Comparison of ENCODE assay signal across 10 mouse cellular contexts in the genomic region with DNA sequence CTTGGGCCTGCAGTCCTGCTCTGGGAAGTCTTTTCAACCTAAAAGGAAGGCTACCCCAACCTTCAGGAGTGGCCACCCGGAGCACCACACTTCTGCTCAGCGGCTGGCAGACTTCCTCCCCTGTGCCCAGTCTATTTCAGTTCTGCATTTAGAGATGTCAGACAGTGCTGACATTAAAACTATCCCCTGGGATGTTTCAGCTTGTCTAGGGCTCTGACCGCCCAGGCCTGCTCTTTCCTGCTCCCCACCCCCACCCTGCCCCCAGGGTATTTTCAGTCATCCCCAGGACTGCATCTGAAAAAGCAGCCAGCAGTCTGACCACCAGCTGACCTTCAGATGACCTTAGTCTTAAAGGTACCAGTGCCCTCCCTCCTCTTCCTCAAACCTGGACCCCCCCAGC. TPM values are rescaled to one million over a fixed set of nuclear protein-coding genes. Genes with fewer than 3 reads are reported as not detected.
DNase-seq lines count a peak whose midpoint lies in the region; ATAC-seq and TF ChIP-seq lines count a peak whose summit lies in the region.
"Had no signal": no experiment of that assay in that cellular context is flagged by ENCODE, and none has a peak within 500 bp of the region (broad histone marks: within the 10 kb centered on the region; RNA-seq: fewer than 3 reads in every experiment).

No protein-coding gene starts in this region.

- no peak overlapping the region for H3K9ac ChIP-seq in forebrain, embryonic 13.5 days
- H3K9ac ChIP-seq in liver, embryonic 12.5 days, result no peak overlapping the region
- no peak overlapping the region for H3K9ac ChIP-seq in liver, embryonic 11.5 days (ENCODE audit: low read depth, low read length)
- H3K9ac ChIP-seq: lung, embryonic 14.5 days had no signal

- H3K4me3 ChIP-seq in forebrain, embryonic 10.5 days, result no peak overlapping the region
- H3K4me3 ChIP-seq in forebrain, embryonic 13.5 days, result no peak overlapping the region
- no peak overlapping the region for H3K4me3 ChIP-seq in liver, embryonic 12.5 days
- no peak overlapping the region for H3K4me3 ChIP-seq in liver, embryonic 11.5 days (ENCODE audit: low read depth, low read length)
- peak overlapping the region; percentile 5; the same call in 1 of the 2 replicates for H3K4me3 ChIP-seq in G1E (ENCODE audit: low read depth, low read length)

- TF ChIP-seq CTCF in G1E (IDR thresholded peaks at IDR 0.05; ENCODE audit: low read depth, low read length), result no peak

- no peak overlapping the region for H3K4me2 ChIP-seq in forebrain, embryonic 13.5 days
- H3K4me2 ChIP-seq in liver, embryonic 12.5 days, result no peak overlapping the region
- H3K4me2 ChIP-seq in liver, embryonic 11.5 days, result no peak overlapping the region
- H3K4me2 ChIP-seq: lung, embryonic 14.5 days had no signal

- H3K4me1 ChIP-seq in forebrain, embryonic 10.5 days, result peaks cover 18% of the 10 kb centered on the region
- H3K4me1 ChIP-seq in forebrain, embryonic 13.5 days, result no peaks in the 10 kb centered on the region
- peaks cover 38% of the 10 kb centered on the region for H3K4me1 ChIP-seq in liver, embryonic 12.5 days
- peaks cover 22% of the 10 kb centered on the region for H3K4me1 ChIP-seq in liver, embryonic 11.5 days (replicated peaks; ENCODE audit: control insufficient read depth, insufficient read depth, low read length)
- peaks cover 63% of the 10 kb centered on the region for H3K4me1 ChIP-seq in G1E (ENCODE audit: insufficient read depth, low read depth, low read length)

- no peaks in the 10 kb centered on the region for H3K27me3 ChIP-seq in forebrain, embryonic 10.5 days (ENCODE audit: poor library complexity, severe bottlenecking)
- H3K27me3 ChIP-seq in forebrain, embryonic 13.5 days, result no peaks in the 10 kb centered on the region
- H3K27me3 ChIP-seq in liver, embryonic 12.5 days (replicated peaks), result no peaks in the 10 kb centered on the region
- no peaks in the 10 kb centered on the region for H3K27me3 ChIP-seq in liver, embryonic 11.5 days (replicated peaks; ENCODE audit: control insufficient read depth, insufficient read depth, low read length)
- H3K27me3 ChIP-seq in G1E (ENCODE audit: insufficient read depth, low read length), result no peaks in the 10 kb centered on the region

- DNase-seq in forebrain, embryonic 10.5 days (ENCODE audit: extremely low spot score, low spot score), result no peak
- DNase-seq in liver, embryonic 11.5 days (ENCODE audit: low spot score), result no peak
- DNase-seq in G1E (ENCODE audit: low spot score), result no peak
- DNase-seq in cerebellum, postnatal 10 days, result no peak
- DNase-seq in urinary bladder, postnatal 10 days (ENCODE audit: low spot score), result no peak
- DNase-seq: cerebellum, adult 18-20 months; lung, embryonic 14.5 days had no signal

- no peak for ATAC-seq in forebrain, embryonic 13.5 days
- no peak for ATAC-seq in liver, embryonic 12.5 days
- no peak for ATAC-seq in liver, embryonic 11.5 days (replicated peaks; ENCODE audit: low FRiP score)
- ATAC-seq in G1E (ENCODE audit: extremely low read depth, insufficient number of reproducible peaks, low FRiP score, poor library complexity, severe bottlenecking), result no peak
- ATAC-seq in megakaryocyte, adult 5-6 weeks (ENCODE audit: poor library complexity, severe bottlenecking), result peak; percentile 60

- no peaks in the 10 kb centered on the region for H3K9me3 ChIP-seq in forebrain, embryonic 10.5 days
- H3K9me3 ChIP-seq in forebrain, embryonic 13.5 days (replicated peaks), result peaks cover 5% of the 10 kb centered on the region; the same call in 1 of the 2 replicates
- H3K9me3 ChIP-seq in liver, embryonic 12.5 days (replicated peaks), result no peaks in the 10 kb centered on the region; the same call in 1 of the 2 replicates
- no peaks in the 10 kb centered on the region for H3K9me3 ChIP-seq in liver, embryonic 11.5 days (ENCODE audit: control insufficient read depth, low read length)
- H3K9me3 ChIP-seq in G1E (replicated peaks), result peaks cover 10% of the 10 kb centered on the region

- 0 out of 2 replicates have a peak overlapping the region, but pooled peaks have one; percentile 12 for H3K27ac ChIP-seq in forebrain, embryonic 10.5 days
- H3K27ac ChIP-seq in forebrain, embryonic 13.5 days, result no peak overlapping the region
- 0 out of 2 replicates have a peak overlapping the region, but pooled peaks have one; percentile 23 for H3K27ac ChIP-seq in liver, embryonic 12.5 days
- no peak overlapping the region for H3K27ac ChIP-seq in liver, embryonic 11.5 days (ENCODE audit: low read depth, low read length)

- H3K36me3 ChIP-seq in forebrain, embryonic 10.5 days (replicated peaks), result no peaks in the 10 kb centered on the region
- no peaks in the 10 kb centered on the region for H3K36me3 ChIP-seq in forebrain, embryonic 13.5 days (ENCODE audit: poor library complexity, severe bottlenecking)
- H3K36me3 ChIP-seq in liver, embryonic 12.5 days, result peaks cover 6% of the 10 kb centered on the region; the same call in 1 of the 2 replicates
- H3K36me3 ChIP-seq in liver, embryonic 11.5 days (ENCODE audit: control insufficient read depth, insufficient read depth, low read length), result no peaks in the 10 kb centered on the region
- H3K36me3 ChIP-seq in G1E (replicated peaks), result peaks cover 88% of the 10 kb centered on the region

- 61% methylated on average over 3 of the region's 3 CpGs for WGBS in forebrain, embryonic 10.5 days
- 81% methylated on average over 3 of the region's 3 CpGs for WGBS in forebrain, embryonic 13.5 days
- WGBS in liver, embryonic 12.5 days (ENCODE audit: insufficient replicate concordance), result 51% methylated on average over 3 of the region's 3 CpGs
- 57% methylated on average over 3 of the region's 3 CpGs for WGBS in liver, embryonic 11.5 days

RNA-seq across cellular contexts. Expression of a gene that starts 38.0 kb away (rescaled TPM):
- polyA plus RNA-seq in forebrain, embryonic 10.5 days (2016; fragmentation: Nextera tagmentation; extraction: Ambion mirVana), result 2.8 and 4.1 TPM in 2 replicates
- 3.2 and 3.5 TPM in 2 replicates for polyA plus RNA-seq in forebrain, embryonic 13.5 days (2015; fragmentation: Nextera tagmentation; extraction: Ambion mirVana)
- 16.0 and 17.1 TPM in 2 replicates for polyA plus RNA-seq in liver, embryonic 12.5 days (2016; fragmentation: Nextera tagmentation; extraction: Ambion mirVana)
- 30.8 and 31.0 TPM in 2 replicates for polyA plus RNA-seq in liver, embryonic 11.5 days (2014; fragmentation: Nextera tagmentation; extraction: Ambion mirVana)
- total RNA-seq in G1E (2014; fragmentation: Nextera tagmentation) (186 and 188 TPM in 2 replicates), G1E (2017) (214 and 238 TPM in 2 replicates)
- 113 and 122 TPM in 2 replicates for polyA plus RNA-seq in G1E (2012)
- total RNA-seq in megakaryocyte, adult 5-6 weeks (2015), result 99.6 and 105 TPM in 2 replicates
- 88.0 and 148 TPM in 2 replicates for total RNA-seq in megakaryocyte, adult 5-6 weeks (2017)

Comparison
In these comparisons a context has a peak if more than half of its experiments do, and no peak if none do; other contexts are left out.
1. H3K27ac ChIP-seq: peak in forebrain, embryonic 10.5 days (single experiment) and liver, embryonic 12.5 days (single experiment); none in forebrain, embryonic 13.5 days (single experiment) and liver, embryonic 11.5 days (single experiment).